Comparison of ENCODE assay signal across 8 mouse cellular contexts in the genomic region with DNA sequence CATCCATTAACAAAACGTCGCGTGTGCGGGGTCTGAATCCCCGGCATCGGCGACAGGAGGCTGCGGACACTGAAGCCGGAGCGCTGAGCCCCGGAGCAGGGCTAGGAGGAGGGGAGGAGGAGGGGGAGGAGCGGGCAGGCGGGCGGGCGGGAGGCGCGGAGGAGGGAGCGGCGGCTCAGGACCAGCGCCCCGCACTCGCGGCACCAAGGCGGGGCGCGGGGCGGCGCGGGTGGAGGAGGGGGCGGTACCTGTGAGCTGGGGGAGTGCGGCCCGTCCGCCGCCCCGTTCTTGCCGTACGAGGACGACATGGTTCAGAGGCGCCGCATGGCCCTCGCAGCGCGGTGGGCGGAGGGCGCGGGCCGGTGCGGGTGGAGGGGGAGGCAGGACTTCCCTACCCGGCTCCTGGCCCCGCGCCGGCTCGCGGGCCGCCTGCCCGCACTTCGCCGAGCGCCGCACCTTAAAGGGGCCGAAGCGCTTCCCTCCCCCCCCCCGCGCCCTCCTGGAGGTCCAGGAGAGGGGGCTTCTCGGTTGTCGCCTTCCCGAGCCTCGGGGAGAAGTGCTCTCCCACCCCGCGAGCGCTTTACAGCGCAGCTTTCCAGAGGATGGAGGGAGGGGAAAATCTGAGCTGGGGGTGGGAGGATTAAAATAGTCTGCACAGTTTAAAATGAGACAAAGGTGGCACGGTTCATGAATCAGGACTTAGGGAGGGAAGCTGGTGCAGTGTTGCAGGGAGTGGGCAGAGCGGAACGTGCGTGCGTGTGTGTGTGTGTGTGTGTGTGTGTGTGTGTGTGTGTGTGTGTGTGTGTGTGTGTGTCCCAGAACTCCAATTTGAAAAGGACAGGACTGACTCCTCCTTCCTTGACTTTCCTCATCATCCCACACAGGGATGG. TPM values are rescaled to one million over a fixed set of nuclear protein-coding genes. Genes with fewer than 3 reads are reported as not detected.
A peak's percentile ranks its signal among the peaks of the same experiment; 100 is the strongest.
DNase-seq lines count a peak whose midpoint lies in the region; ATAC-seq and TF ChIP-seq lines count a peak whose summit lies in the region.

A gene (minus strand): TSS at position 809 of the 890 bp plus-strand sequence.

- no peak within 1 kb of the TSS for H3K27ac ChIP-seq in bone marrow macrophage, adult 2 months (ENCODE audit: insufficient read depth, low read depth, low read length)
- H3K27ac ChIP-seq in embryonic fibroblast, embryonic 13.5 days (ENCODE audit: insufficient read depth, low read length) = no peak within 1 kb of the TSS
- H3K27ac ChIP-seq in liver, embryonic 16.5 days (ENCODE audit: low read length) = no peak within 1 kb of the TSS
- H3K27ac ChIP-seq in neural tube, embryonic 13.5 days (replicated peaks) = peak within 1 kb of the TSS; percentile 54

- TF ChIP-seq POLR2A in bone marrow macrophage, adult 2 months (IDR thresholded peaks at IDR 0.05; ENCODE audit: borderline replicate concordance, low read depth, low read length) = no peak
- no peak for TF ChIP-seq POLR2A in embryonic fibroblast, embryonic 13.5 days (IDR thresholded peaks at IDR 0.05; ENCODE audit: low read depth, low read length)

- peaks cover 67% of the 10 kb centered on the region for H3K27me3 ChIP-seq in E14TG2a.4 (ENCODE audit: insufficient read depth, low read length)
- H3K27me3 ChIP-seq in liver, embryonic 16.5 days (ENCODE audit: control insufficient read depth, insufficient read depth, low read depth, low read length) = peaks cover 32% of the 10 kb centered on the region
- H3K27me3 ChIP-seq in neural tube, embryonic 13.5 days = peaks cover 43% of the 10 kb centered on the region

- H3K4me1 ChIP-seq in E14TG2a.4 (replicated peaks; ENCODE audit: low read depth, low read length) = peaks cover 22% of the 10 kb centered on the region
- peaks cover 3% of the 10 kb centered on the region; the same call in 1 of the 2 replicates for H3K4me1 ChIP-seq in bone marrow macrophage, adult 2 months (ENCODE audit: control insufficient read depth, insufficient read depth, low read length)
- H3K4me1 ChIP-seq in embryonic fibroblast, embryonic 13.5 days (ENCODE audit: control insufficient read depth, insufficient read depth, low read length) = no peaks in the 10 kb centered on the region
- H3K4me1 ChIP-seq in liver, embryonic 16.5 days (ENCODE audit: control insufficient read depth, low read depth, low read length) = no peaks in the 10 kb centered on the region; the same call in 1 of the 2 replicates
- peaks cover 11% of the 10 kb centered on the region for H3K4me1 ChIP-seq in neural tube, embryonic 13.5 days (replicated peaks)

- H3K4me2 ChIP-seq in liver, embryonic 16.5 days (ENCODE audit: low read depth, low read length) = peak within 1 kb of the TSS; percentile 68
- H3K4me2 ChIP-seq in neural tube, embryonic 13.5 days = peak within 1 kb of the TSS; percentile 92

- no peak for TF ChIP-seq CTCF in E14TG2a.4 (conservative IDR thresholded peaks at IDR 0.05; ENCODE audit: low read length)
- no peak for TF ChIP-seq CTCF in bone marrow macrophage, adult 2 months (IDR thresholded peaks at IDR 0.05; ENCODE audit: low read depth, low read length)
- no peak for TF ChIP-seq CTCF in embryonic fibroblast, embryonic 13.5 days (IDR thresholded peaks at IDR 0.05; ENCODE audit: borderline replicate concordance, insufficient read depth, low read length)

- H3K9me3 ChIP-seq in E14TG2a.4 (ENCODE audit: low read length) = no peaks in the 10 kb centered on the region
- H3K9me3 ChIP-seq in liver, embryonic 16.5 days (replicated peaks; ENCODE audit: control insufficient read depth, low read length) = no peaks in the 10 kb centered on the region
- no peaks in the 10 kb centered on the region for H3K9me3 ChIP-seq in neural tube, embryonic 13.5 days

- H3K4me3 ChIP-seq in E14TG2a.4 (replicated peaks; ENCODE audit: low read length) = peak within 1 kb of the TSS; percentile 82
- peak within 1 kb of the TSS; percentile 57 for H3K4me3 ChIP-seq in bone marrow macrophage, adult 2 months (ENCODE audit: insufficient read depth, low read length)
- peak within 1 kb of the TSS; percentile 21 for H3K4me3 ChIP-seq in embryonic fibroblast, embryonic 13.5 days (ENCODE audit: insufficient read depth, low read length)
- peak within 1 kb of the TSS; percentile 52 for H3K4me3 ChIP-seq in liver, embryonic 16.5 days (ENCODE audit: low read depth, low read length)
- peak within 1 kb of the TSS; percentile 66 for H3K4me3 ChIP-seq in neural tube, embryonic 13.5 days

- peak; percentile 43; the same call in 1 of the 2 replicates for ATAC-seq in liver, embryonic 16.5 days (ENCODE audit: low read depth)
- peak; percentile 92 for ATAC-seq in neural tube, embryonic 13.5 days (ENCODE audit: low read depth)

- H3K36me3 ChIP-seq in E14TG2a.4 (ENCODE audit: insufficient read depth, low read length) = no peaks in the 10 kb centered on the region
- no peaks in the 10 kb centered on the region for H3K36me3 ChIP-seq in liver, embryonic 16.5 days (ENCODE audit: control insufficient read depth, insufficient read depth)
- H3K36me3 ChIP-seq in neural tube, embryonic 13.5 days = no peaks in the 10 kb centered on the region

- WGBS in liver, embryonic 16.5 days (ENCODE audit: insufficient replicate concordance) = 1% methylated on average over 54 of the region's 77 CpGs
- WGBS in neural tube, embryonic 13.5 days = under 1% methylated on average over 25 of the region's 77 CpGs

- intact Hi-C loops in heart, postnatal 14 days (cut with DNase I) = no loop called here

- no peak within 1 kb of the TSS for H3K9ac ChIP-seq in liver, embryonic 16.5 days (ENCODE audit: low read depth, low read length)
- H3K9ac ChIP-seq in neural tube, embryonic 13.5 days = peak within 1 kb of the TSS; percentile 82

- peak; percentile 51 to 54 for DNase-seq in heart, postnatal 14 days
- peak; percentile 26 to 48 for DNase-seq in layer of hippocampus, adult 18-20 months (ENCODE audit: low spot score in 2 of 2)
- peak; percentile 39 for DNase-seq in urinary bladder, postnatal 14 days (ENCODE audit: low spot score)

RNA-seq across cellular contexts. Expression of the gene that starts here (rescaled TPM):
- 0.07 TPM in 1 of 2 replicates, not detected in the other for polyA plus RNA-seq in bone marrow macrophage, adult 2 months (2012; ENCODE audit: insufficient read depth, insufficient read length, missing spikeins)
- polyA plus RNA-seq in embryonic fibroblast, embryonic 13.5 days (2011; ENCODE audit: insufficient read length, low read depth, missing spikeins) = 0.28 and 0.93 TPM in 2 replicates
- total RNA-seq in heart, postnatal 14 days (2021) = 1 to 10 TPM; 1.2 to 1.5 TPM
- total RNA-seq in layer of hippocampus, adult 18-20 months (2021) = 10 to 100 TPM; 74.9 to 75.9 TPM
- 0.12 and 0.21 TPM in 2 replicates for polyA plus RNA-seq in liver, embryonic 16.5 days (2015; fragmentation: Nextera tagmentation; extraction: Ambion mirVana)
- polyA plus RNA-seq in neural tube, embryonic 13.5 days (2015; fragmentation: Nextera tagmentation; extraction: Ambion mirVana) = 9.1 and 12.7 TPM in 2 replicates

Comparison
In these comparisons a context has a peak if more than half of its experiments do, and no peak if none do; other contexts are left out.
1. RNA of the gene that starts here (total RNA-seq): 74.9 to 75.9 TPM in layer of hippocampus, adult 18-20 months; 1.2 to 1.5 TPM in heart, postnatal 14 days; every median in the first group is over 10 times any median in the second.
2. Peak in ATAC-seq, H3K4me3 ChIP-seq and H3K4me2 ChIP-seq in liver, embryonic 16.5 days; RNA of the gene not detected or under 1 TPM.
3. H3K4me3 ChIP-seq: peak in every context shown above with its lines; median percentile 82 in E14TG2a.4; 66 in neural tube, embryonic 13.5 days; 57 in bone marrow macrophage, adult 2 months; 52 in liver, embryonic 16.5 days; 21 in embryonic fibroblast, embryonic 13.5 days.
4. Peak in every context shown above with its lines, with median percentiles within 50 percentile points of each other: DNase-seq.